Mouse (Mus musculus): ENCODE data around the gene Dock1. TPM values are rescaled to one million over a fixed set of nuclear protein-coding genes. Genes with fewer than 3 reads are reported as not detected.

Gene Dock1
- polyA plus RNA-seq, 1 experiment: 1.2 TPM

DNA sequence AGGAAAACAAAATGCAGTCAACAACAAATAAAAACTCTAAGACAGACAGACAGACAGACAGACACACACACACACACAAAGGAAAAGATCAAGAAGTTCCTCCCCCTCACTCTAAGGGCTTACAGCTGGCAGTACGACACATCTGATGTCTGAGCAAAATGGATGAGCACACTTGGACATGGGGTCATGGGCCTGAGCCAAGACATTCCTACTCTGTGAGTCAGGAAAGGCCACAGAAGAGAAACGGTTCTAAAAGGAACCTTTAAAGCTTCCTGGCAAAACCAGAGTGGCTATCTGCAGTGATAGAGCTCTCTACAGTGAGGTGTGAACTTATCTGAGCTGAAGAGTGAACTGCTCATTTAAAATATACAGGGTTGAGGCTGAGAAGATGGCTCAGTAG is 542.1 kb downstream of the Dock1 start:
- Histone ChIP-seq H3K4me3 (replicated peaks) (no peak overlapping the region), H3K9me3 (no peaks in the 10 kb centered on the region), H3K36me3 (replicated peaks; ENCODE audit: low read length) (no peaks in the 10 kb centered on the region), H3K4me1 (no peaks in the 10 kb centered on the region), H3K27me3 (replicated peaks) (no peaks in the 10 kb centered on the region)
- TF ChIP-seq GATA1 (IDR thresholded peaks at IDR 0.05; ENCODE audit: borderline replicate concordance, low read length) (no peak), FLI1 (IDR thresholded peaks at IDR 0.05; ENCODE audit: low read length) (no peak)

DNA sequence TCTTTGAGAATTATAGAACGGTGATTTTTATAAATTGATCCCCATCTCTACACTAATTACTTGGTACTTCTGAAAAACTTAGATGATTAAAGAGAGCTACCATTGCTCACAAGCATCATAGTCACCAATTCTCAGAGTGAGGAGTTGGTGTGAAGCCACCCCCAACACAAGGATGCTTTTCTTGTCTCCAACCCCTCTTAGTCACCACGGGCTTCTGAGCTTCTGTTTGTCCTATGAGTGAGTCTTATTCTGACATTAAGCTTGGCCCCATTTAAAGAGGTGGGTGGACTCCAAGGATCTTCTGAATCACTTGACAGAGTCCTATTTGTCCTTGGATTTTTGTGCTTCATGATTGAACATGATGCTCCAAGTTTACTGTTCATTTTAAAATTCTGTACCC is 551.0 kb downstream of the Dock1 start:
- no peak overlapping the region for H3K4me3 ChIP-seq (replicated peaks)
- peaks cover 3% of the 10 kb centered on the region for H3K9me3 ChIP-seq
- H3K4me1 ChIP-seq: no peaks in the 10 kb centered on the region
- H3K36me3 ChIP-seq (replicated peaks; ENCODE audit: low read length): no peaks in the 10 kb centered on the region
- TF ChIP-seq FLI1 (IDR thresholded peaks at IDR 0.05; ENCODE audit: low read length) (no peak), GATA1 (IDR thresholded peaks at IDR 0.05; ENCODE audit: borderline replicate concordance, low read length) (no peak)
- H3K27me3 ChIP-seq (replicated peaks): peaks cover 1% of the 10 kb centered on the region
